Mouse (Mus musculus): Measurements from ENCODE around the gene Caln1. TPM values are rescaled to one million over a fixed set of nuclear protein-coding genes. Genes with fewer than 3 reads are reported as not detected.

Gene Caln1
- polyA plus RNA-seq, 1 experiment from 2014 or later, result 3.8 TPM

DNA sequence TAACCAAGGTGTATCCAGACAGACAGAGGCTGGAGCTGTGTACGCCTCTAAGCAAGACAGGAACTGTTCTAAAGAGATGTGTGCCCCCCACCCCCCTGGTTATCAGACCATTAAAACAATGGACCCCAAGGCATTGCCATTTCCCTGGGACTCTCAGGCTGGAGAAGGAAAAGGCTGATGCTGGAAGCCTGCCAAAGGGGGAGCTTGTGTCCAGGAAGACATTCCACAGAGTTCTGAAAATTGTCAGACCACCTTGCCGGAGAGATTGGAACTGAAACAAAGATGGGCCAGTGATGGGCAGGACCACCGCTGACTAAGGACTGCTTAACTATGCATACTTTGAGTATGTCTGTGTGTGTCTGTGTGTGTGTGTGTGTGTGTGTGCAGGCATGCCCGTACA is 480.4 kb downstream of the Caln1 start:
- Histone ChIP-seq H3K27me3 (no peaks in the 10 kb centered on the region), H3K36me3 (no peaks in the 10 kb centered on the region), H3K9me3 (no peaks in the 10 kb centered on the region), H3K4me3 (no peak overlapping the region), H3K4me2 (replicated peaks) (no peak overlapping the region), H3K27ac (no peak overlapping the region), H3K9ac (no peak overlapping the region), H3K4me1 (peaks cover 17% of the 10 kb centered on the region)
- WGBS, result 70% methylated on average over 4 of the region's 4 CpGs
- ATAC-seq (ENCODE audit: low FRiP score, low read depth), result no peak

DNA sequence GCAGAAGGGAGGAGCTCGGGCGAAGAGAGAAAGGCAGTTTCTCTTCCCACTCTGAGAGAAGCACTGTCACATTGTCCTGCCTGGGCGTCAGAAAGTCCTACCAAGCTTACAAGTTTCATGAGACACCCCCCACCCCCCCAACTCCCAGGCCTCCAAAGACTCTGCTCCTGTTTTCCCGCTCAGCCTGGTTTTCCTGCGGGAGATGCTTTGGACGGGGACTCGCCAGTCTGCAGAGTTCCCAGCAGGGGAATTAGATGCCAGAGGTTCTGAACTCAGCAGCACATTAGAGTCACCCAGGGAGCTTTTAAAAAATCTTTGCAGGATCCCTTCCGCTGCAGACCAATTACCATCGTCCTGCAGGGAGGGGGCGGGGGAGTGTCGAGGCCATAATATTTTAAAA is 482.9 kb downstream of the Caln1 start:
- Histone ChIP-seq H3K4me2 (replicated peaks) (peak overlapping the region; percentile 59), H3K27ac (peak overlapping the region; percentile 33; the same call in 1 of the 2 replicates), H3K36me3 (no peaks in the 10 kb centered on the region), H3K4me3 (peak overlapping the region; percentile 28), H3K4me1 (peaks cover 17% of the 10 kb centered on the region), H3K27me3 (no peaks in the 10 kb centered on the region), H3K9ac (peak overlapping the region; percentile 55), H3K9me3 (no peaks in the 10 kb centered on the region)
- WGBS, result 5% methylated on average over 11 of the region's 11 CpGs
- ATAC-seq (ENCODE audit: low FRiP score, low read depth), result 0 out of 2 replicates have a peak, but pooled peaks have one; percentile 43

DNA sequence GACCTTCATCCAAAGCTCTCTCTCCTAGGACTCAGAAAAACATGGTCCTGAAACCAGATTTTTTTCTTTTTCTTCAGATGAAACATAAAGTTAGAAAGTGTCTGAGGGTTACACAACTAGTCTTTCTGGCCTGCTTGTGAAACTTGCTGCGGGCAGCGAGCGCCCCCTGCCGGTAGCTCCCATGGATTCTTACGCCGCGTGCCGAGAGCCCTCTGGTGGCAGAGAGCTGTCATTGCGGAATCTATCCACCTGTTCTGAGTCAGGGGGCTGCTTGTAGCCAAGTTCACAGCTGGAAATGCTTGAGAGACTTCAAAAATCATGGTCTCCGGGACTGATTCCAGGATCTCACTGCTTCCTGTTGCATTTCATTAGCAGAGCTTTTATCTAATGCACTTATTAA is 484.1 kb downstream of the Caln1 start:
- H3K4me1 ChIP-seq, result peaks cover 17% of the 10 kb centered on the region
- H3K4me2 ChIP-seq (replicated peaks), result no peak overlapping the region
- under 1% methylated on average over 10 of the region's 10 CpGs for WGBS
- no peaks in the 10 kb centered on the region for H3K9me3 ChIP-seq
- no peaks in the 10 kb centered on the region for H3K27me3 ChIP-seq
- no peak overlapping the region for H3K4me3 ChIP-seq
- H3K36me3 ChIP-seq, result no peaks in the 10 kb centered on the region
- H3K27ac ChIP-seq, result no peak overlapping the region
- peak; percentile 26; the same call in 1 of the 2 replicates for ATAC-seq (ENCODE audit: low FRiP score, low read depth)
- H3K9ac ChIP-seq, result no peak overlapping the region

DNA sequence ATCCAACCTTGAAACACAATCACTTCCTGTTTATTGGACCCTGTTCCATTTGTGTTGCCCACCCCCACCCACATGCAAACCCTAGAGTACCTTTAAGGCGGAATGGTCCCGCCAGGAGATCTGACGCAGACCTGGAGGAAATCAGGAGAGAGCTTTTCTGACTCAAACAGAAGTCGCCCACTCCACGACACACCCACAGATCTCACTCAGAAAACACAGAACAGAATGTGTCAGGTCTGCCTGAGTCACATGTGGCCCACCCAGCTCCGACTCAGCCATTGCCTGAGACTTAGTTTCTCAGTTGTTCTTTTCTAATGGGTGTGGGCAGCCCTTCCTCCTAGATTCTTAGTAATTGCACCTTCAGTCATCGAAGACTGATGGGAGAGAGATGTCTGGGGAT is 485.2 kb downstream of the Caln1 start:
- no peak overlapping the region for H3K4me3 ChIP-seq
- no peak for ATAC-seq (ENCODE audit: low FRiP score, low read depth)
- peaks cover 15% of the 10 kb centered on the region for H3K4me1 ChIP-seq
- no peaks in the 10 kb centered on the region for H3K36me3 ChIP-seq
- WGBS, result 73% methylated on average over 7 of the region's 7 CpGs
- no peaks in the 10 kb centered on the region for H3K27me3 ChIP-seq
- no peak overlapping the region for H3K9ac ChIP-seq
- H3K27ac ChIP-seq, result no peak overlapping the region
- no peaks in the 10 kb centered on the region for H3K9me3 ChIP-seq
- no peak overlapping the region for H3K4me2 ChIP-seq (replicated peaks)

DNA sequence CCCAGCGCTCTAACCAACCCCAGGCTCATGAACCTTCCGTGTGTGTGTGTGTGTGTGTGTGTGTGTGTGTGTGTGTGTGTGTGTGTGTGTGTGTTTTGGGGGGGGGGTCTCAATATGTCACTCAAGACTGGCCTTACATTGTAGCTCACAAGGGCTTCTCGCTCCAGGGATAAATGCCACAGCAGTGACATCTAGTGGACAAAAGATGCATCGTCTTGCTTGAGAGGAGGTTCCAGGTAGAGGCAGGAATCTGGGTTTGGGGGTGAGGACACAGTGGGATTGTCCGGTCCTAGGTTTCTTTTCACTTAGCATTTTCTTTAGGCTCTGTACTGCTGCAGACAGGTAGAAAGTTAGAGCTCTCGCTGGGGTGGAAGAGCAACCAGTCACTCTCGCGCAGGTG is 488.9 kb downstream of the Caln1 start:
- ATAC-seq (ENCODE audit: low FRiP score, low read depth), result peak; percentile 17; the same call in 1 of the 2 replicates
- Histone ChIP-seq H3K4me3 (no peak overlapping the region), H3K4me1 (no peaks in the 10 kb centered on the region), H3K36me3 (no peaks in the 10 kb centered on the region), H3K27ac (no peak overlapping the region), H3K9ac (no peak overlapping the region), H3K9me3 (no peaks in the 10 kb centered on the region), H3K4me2 (replicated peaks) (no peak overlapping the region), H3K27me3 (no peaks in the 10 kb centered on the region)
- WGBS, result 23% methylated on average over 8 of the region's 8 CpGs

DNA sequence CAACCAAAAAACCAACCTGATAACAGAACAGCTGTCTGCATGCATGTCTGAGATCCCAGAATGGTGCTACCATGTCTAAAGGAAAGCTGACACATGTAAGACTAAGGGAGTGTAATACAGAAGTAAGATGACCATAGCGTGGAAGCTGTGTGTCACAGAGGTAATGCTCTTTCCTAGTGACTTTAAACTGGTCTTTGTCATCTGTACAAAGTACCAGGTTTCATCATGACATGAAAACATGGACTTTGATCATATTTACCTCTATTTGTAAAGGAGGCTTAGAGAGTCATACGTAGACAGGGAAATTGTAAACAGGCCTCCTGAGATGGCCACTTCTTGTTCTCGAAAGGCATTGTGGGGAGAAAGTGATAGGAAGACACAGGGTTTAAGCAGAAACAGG is 489.5 kb downstream of the Caln1 start:
- Histone ChIP-seq H3K9ac (no peak overlapping the region), H3K36me3 (no peaks in the 10 kb centered on the region), H3K4me1 (no peaks in the 10 kb centered on the region), H3K4me2 (replicated peaks) (no peak overlapping the region), H3K9me3 (no peaks in the 10 kb centered on the region), H3K27me3 (no peaks in the 10 kb centered on the region), H3K4me3 (no peak overlapping the region), H3K27ac (no peak overlapping the region)
- ATAC-seq (ENCODE audit: low FRiP score, low read depth), result no peak
- 75% methylated on average over 3 of the region's 3 CpGs for WGBS

DNA sequence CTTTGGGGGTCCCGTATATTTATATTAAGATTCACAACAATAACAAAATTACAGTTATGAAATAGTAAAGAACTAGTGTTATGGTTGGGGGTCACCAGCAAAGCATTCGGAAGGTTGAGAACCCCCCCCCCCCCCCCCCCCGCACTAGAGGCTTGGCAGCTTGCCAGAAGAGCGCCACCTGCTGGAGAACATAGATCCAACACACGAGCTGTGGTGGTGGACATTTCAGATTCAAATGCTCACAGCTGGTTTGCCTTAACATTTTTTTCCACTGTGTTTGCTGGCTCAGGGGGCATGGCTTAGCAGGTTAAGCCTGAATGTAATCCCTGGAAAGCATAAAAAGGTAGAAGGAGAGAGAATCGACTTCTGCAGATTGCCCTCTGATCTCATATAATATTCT is 490.5 kb downstream of the Caln1 start:
- 27% methylated on average over 5 of the region's 6 CpGs for WGBS
- ATAC-seq (ENCODE audit: low FRiP score, low read depth), result no peak
- Histone ChIP-seq H3K9ac (no peak overlapping the region), H3K27ac (no peak overlapping the region), H3K4me3 (no peak overlapping the region), H3K9me3 (no peaks in the 10 kb centered on the region), H3K36me3 (no peaks in the 10 kb centered on the region), H3K27me3 (no peaks in the 10 kb centered on the region), H3K4me1 (no peaks in the 10 kb centered on the region), H3K4me2 (replicated peaks) (no peak overlapping the region)

DNA sequence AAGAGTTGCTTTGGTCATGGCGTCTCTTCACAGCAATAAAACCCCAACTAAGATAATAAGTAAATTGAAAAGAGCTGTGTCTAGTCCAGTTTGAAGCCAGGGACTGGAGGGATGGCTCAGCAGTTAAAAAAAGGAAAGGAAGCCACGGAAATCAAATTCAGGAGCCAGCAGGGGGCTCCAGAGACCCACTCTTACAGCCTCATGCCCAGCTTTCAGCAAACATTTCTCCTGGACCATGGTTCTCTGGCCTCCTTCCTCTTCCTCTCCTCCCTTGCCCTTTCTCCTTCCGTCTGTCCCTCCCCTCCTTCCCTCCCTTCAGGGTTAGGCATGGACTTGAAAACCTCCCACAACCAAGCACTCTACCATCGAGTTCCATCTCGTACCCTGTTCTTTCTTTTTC is 493.0 kb downstream of the Caln1 start:
- Histone ChIP-seq H3K27ac (no peak overlapping the region), H3K27me3 (no peaks in the 10 kb centered on the region), H3K36me3 (no peaks in the 10 kb centered on the region), H3K4me1 (no peaks in the 10 kb centered on the region), H3K9ac (no peak overlapping the region), H3K9me3 (no peaks in the 10 kb centered on the region), H3K4me3 (no peak overlapping the region), H3K4me2 (replicated peaks) (no peak overlapping the region)
- WGBS, result 56% methylated on average over 5 of the region's 5 CpGs
- no peak for ATAC-seq (ENCODE audit: low FRiP score, low read depth)

DNA sequence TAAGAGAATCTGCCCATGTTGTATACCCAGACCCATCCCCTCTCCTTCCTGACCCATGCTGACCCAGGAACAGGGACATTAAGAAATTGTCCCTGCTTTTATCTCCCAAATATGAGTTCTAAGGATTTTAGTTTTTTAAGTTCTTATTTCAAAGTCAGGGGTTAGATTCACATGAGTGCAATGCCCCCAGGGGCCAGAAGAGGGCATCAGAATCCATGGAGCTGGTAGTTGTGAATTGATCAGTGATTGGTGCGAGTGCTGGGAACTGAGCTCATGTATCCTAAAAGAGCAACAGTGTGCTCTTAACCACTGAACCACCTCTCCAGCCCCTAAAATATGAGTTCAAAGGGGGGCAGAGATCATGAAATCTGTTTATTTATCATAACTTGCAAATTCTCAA is 500.6 kb downstream of the Caln1 start:
- ATAC-seq (ENCODE audit: low FRiP score, low read depth), result no peak
- H3K27me3 ChIP-seq, result no peaks in the 10 kb centered on the region
- H3K9me3 ChIP-seq, result peaks cover 1% of the 10 kb centered on the region; the same call in 1 of the 2 replicates
- no peak overlapping the region for H3K4me2 ChIP-seq (replicated peaks)
- H3K4me3 ChIP-seq, result no peak overlapping the region
- no peaks in the 10 kb centered on the region for H3K4me1 ChIP-seq
- no peaks in the 10 kb centered on the region for H3K36me3 ChIP-seq
- no peak overlapping the region for H3K9ac ChIP-seq
- whole genome bisulfite sequencing, result 89% methylated on average over 1 of the region's 1 CpGs
- no peak overlapping the region for H3K27ac ChIP-seq

DNA sequence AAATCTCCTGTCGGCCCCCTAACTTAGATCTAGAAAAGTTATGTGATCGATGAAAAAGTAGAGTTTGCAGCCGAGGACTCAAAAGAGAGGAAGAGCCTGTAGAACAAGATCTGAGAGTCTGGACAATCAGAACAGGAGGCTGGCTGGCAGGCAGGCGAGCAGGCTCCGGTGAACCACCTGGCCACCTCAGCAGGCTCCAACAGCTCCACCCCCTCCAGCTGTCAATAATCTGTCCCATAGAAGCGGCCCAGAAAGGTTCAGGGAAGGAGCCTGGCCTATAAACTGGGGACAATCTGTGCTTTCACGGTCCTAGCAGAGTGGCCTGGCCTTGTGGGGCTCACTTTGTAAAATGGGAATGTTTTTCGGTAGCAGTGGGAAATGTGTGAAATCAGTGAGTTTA is 501.8 kb downstream of the Caln1 start:
- Histone ChIP-seq H3K27me3 (no peaks in the 10 kb centered on the region), H3K9ac (no peak overlapping the region), H3K9me3 (peaks cover 4% of the 10 kb centered on the region; the same call in 1 of the 2 replicates)

DNA sequence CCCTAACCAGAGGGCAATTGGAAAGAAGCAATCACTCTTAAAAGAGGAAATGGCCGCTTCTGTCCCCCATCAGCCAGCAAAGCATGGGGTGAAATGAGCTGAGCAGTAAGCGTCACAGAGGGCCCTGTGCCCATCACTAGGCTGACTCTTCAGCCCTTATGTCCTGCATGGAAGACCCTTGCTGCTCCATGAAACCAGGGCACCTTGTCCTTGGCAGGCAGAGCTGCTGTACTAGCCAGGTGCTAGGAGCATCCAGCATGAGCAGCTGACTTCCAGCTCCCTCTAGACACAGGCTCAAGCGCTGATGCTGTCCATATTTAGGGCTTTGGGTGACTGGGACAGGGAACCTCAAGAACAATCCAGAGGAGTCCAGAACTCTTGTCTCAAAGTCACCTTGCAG is 506.1 kb downstream of the Caln1 start:
- Histone ChIP-seq H3K4me2 (replicated peaks) (no peak overlapping the region), H3K4me1 (no peaks in the 10 kb centered on the region), H3K27ac (no peak overlapping the region), H3K9ac (no peak overlapping the region), H3K9me3 (peaks cover 4% of the 10 kb centered on the region; the same call in 1 of the 2 replicates), H3K4me3 (no peak overlapping the region), H3K36me3 (no peaks in the 10 kb centered on the region), H3K27me3 (no peaks in the 10 kb centered on the region)
- WGBS, result 89% methylated on average over 3 of the region's 3 CpGs
- ATAC-seq (ENCODE audit: low FRiP score, low read depth), result no peak

More for the DNA sequence above, 501.8 kb downstream of the Caln1 start:
- Histone ChIP-seq H3K4me2 (replicated peaks) (no peak overlapping the region), H3K27ac (no peak overlapping the region), H3K36me3 (no peaks in the 10 kb centered on the region), H3K4me3 (no peak overlapping the region), H3K4me1 (no peaks in the 10 kb centered on the region)
- ATAC-seq (ENCODE audit: low FRiP score, low read depth), result no peak
- 40% methylated on average over 8 of the region's 8 CpGs for whole genome bisulfite sequencing

DNA sequence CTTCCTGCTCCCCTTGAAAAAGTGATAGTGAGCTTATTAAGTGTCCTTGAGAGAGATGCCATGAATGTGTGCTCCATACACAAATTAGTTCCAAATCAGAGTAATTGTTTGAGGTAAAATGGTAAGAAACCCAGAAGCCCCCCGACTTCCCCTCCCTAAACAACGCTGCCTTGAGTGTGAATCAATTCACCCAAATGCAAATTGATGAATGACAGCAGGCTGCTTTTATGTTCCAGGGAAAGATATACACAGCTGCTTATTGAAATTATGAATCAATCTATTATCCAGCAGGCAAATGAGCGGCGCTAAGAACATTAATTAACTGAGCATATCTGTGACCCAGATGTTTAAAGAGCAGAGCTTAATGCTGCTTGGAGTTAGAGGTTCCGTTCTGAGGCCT is 511.1 kb downstream of the Caln1 start:
- WGBS, result 83% methylated on average over 5 of the region's 5 CpGs
- Histone ChIP-seq H3K4me3 (no peak overlapping the region), H3K9ac (no peak overlapping the region), H3K27me3 (no peaks in the 10 kb centered on the region), H3K27ac (no peak overlapping the region), H3K4me1 (no peaks in the 10 kb centered on the region), H3K36me3 (no peaks in the 10 kb centered on the region), H3K4me2 (replicated peaks) (no peak overlapping the region), H3K9me3 (no peaks in the 10 kb centered on the region)
- no peak for ATAC-seq (ENCODE audit: low FRiP score, low read depth)

DNA sequence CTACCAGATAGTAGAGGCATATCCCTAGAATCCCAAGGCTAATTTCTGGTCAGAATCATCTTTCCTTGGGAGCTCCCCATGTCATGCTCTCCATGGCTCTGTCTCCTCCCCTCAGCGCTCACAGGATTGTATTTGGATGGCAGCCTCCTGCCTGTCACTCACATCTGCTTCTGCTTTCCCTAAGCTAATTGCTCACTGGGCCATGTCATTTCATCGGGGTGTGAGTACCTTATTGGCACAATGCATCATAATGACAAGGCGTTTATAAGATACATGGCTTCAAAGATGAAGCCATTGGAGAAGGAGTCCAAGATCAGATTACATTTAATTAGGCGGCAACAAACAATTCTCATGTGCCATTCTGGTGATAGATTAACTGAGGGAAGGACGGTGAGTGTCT is 522.5 kb downstream of the Caln1 start:
- Histone ChIP-seq H3K4me2 (replicated peaks) (no peak overlapping the region), H3K4me3 (no peak overlapping the region), H3K27ac (no peak overlapping the region), H3K9me3 (peaks cover 3% of the 10 kb centered on the region; the same call in 1 of the 2 replicates), H3K9ac (no peak overlapping the region), H3K27me3 (no peaks in the 10 kb centered on the region), H3K36me3 (no peaks in the 10 kb centered on the region), H3K4me1 (peaks cover 15% of the 10 kb centered on the region)
- 39% methylated on average over 5 of the region's 5 CpGs for WGBS
- no peak for ATAC-seq (ENCODE audit: low FRiP score, low read depth)

All from limb, embryonic 13.5 days (tissue).